Comparison of ENCODE assay signal across 8 mouse cellular contexts in genomic region chr4:117252351-117252750, GRCm38 (mm10). TPM values are rescaled to one million over a fixed set of nuclear protein-coding genes. Genes with fewer than 3 reads are reported as not detected.
A peak's percentile ranks its signal among the peaks of the same experiment; 100 is the strongest.
DNase-seq lines count a peak whose midpoint lies in the region; ATAC-seq and TF ChIP-seq lines count a peak whose summit lies in the region.

No protein-coding gene starts in this region.

- H3K36me3 ChIP-seq in testis, adult 2 months (ENCODE audit: control insufficient read depth, insufficient read depth, low read length) = no peaks in the 10 kb centered on the region
- no peaks in the 10 kb centered on the region for H3K36me3 ChIP-seq in forebrain, embryonic 14.5 days (ENCODE audit: control insufficient read depth, insufficient read depth, low read length)
- H3K36me3 ChIP-seq in midbrain, embryonic 14.5 days (ENCODE audit: control insufficient read depth, insufficient read depth, low read length) = no peaks in the 10 kb centered on the region

- no peak for DNase-seq in testis, postnatal 14 days (ENCODE audit: low spot score)
- no peak for DNase-seq in forebrain, embryonic 14.5 days (ENCODE audit: low spot score)
- DNase-seq in kidney, postnatal 10 days = peak; percentile 42
- no peak for DNase-seq in midbrain, embryonic 14.5 days
- DNase-seq in right cerebral cortex, postnatal 14 days = no peak
- no peak for DNase-seq in frontal cortex, adult 2 months (ENCODE audit: extremely low spot score in 1 of 2, low spot score in 1 of 2)
- DNase-seq in gastrocnemius, postnatal 10 days = no peak

- H3K27me3 ChIP-seq in testis, adult 2 months (ENCODE audit: control insufficient read depth, insufficient read depth, low read length) = no peaks in the 10 kb centered on the region
- no peaks in the 10 kb centered on the region for H3K27me3 ChIP-seq in forebrain, embryonic 14.5 days (replicated peaks; ENCODE audit: control insufficient read depth, insufficient read depth, low read length)
- H3K27me3 ChIP-seq in midbrain, embryonic 14.5 days (ENCODE audit: control insufficient read depth, insufficient read depth, low read length) = no peaks in the 10 kb centered on the region

- peaks cover 4% of the 10 kb centered on the region for H3K4me1 ChIP-seq in testis, adult 2 months (ENCODE audit: control insufficient read depth, insufficient read depth, low read length)
- peaks cover 5% of the 10 kb centered on the region for H3K4me1 ChIP-seq in forebrain, embryonic 14.5 days (ENCODE audit: control insufficient read depth, insufficient read depth, low read length)
- peaks cover 7% of the 10 kb centered on the region; the same call in 1 of the 2 replicates for H3K4me1 ChIP-seq in midbrain, embryonic 14.5 days (ENCODE audit: control insufficient read depth, insufficient read depth, low read length)

- no peak for TF ChIP-seq POLR2A in testis, adult 2 months (IDR thresholded peaks at IDR 0.05; ENCODE audit: control insufficient read depth, low read depth, low read length)

- peak overlapping the region; percentile 63 for H3K9ac ChIP-seq in forebrain, embryonic 14.5 days (ENCODE audit: low read length)
- peak overlapping the region; percentile 64 for H3K9ac ChIP-seq in midbrain, embryonic 14.5 days (replicated peaks; ENCODE audit: low read length)

- no peak for TF ChIP-seq CTCF in testis, adult 2 months (IDR thresholded peaks at IDR 0.05; ENCODE audit: control insufficient read depth, insufficient read depth, insufficient replicate concordance, low read depth, low read length)

- H3K4me3 ChIP-seq in testis, adult 2 months (ENCODE audit: control insufficient read depth, low read depth, low read length) = peak overlapping the region; percentile 94
- peak overlapping the region; percentile 49 for H3K4me3 ChIP-seq in forebrain, embryonic 14.5 days (ENCODE audit: low read depth, low read length)
- peak overlapping the region; percentile 60 for H3K4me3 ChIP-seq in midbrain, embryonic 14.5 days (replicated peaks; ENCODE audit: low read depth, low read length)

- ATAC-seq in forebrain, embryonic 14.5 days = peak; percentile 47
- no peak for ATAC-seq in midbrain, embryonic 14.5 days (ENCODE audit: low FRiP score, low TSS enrichment)

- peak overlapping the region; percentile 63 for H3K4me2 ChIP-seq in forebrain, embryonic 14.5 days (ENCODE audit: low read length)
- H3K4me2 ChIP-seq in midbrain, embryonic 14.5 days (ENCODE audit: low read length) = peak overlapping the region; percentile 71

- 23% methylated on average over 5 of the region's 5 CpGs for WGBS in forebrain, embryonic 14.5 days
- 25% methylated on average over 5 of the region's 5 CpGs for WGBS in midbrain, embryonic 14.5 days

- H3K9me3 ChIP-seq in forebrain, embryonic 14.5 days (replicated peaks; ENCODE audit: control insufficient read depth, low read length) = no peaks in the 10 kb centered on the region
- no peaks in the 10 kb centered on the region for H3K9me3 ChIP-seq in midbrain, embryonic 14.5 days (ENCODE audit: control insufficient read depth, low read length)

- H3K27ac ChIP-seq in testis, adult 2 months (ENCODE audit: control insufficient read depth, insufficient read depth, low read depth, low read length) = peak overlapping the region; percentile 79
- peak overlapping the region; percentile 40; the same call in 1 of the 2 replicates for H3K27ac ChIP-seq in forebrain, embryonic 14.5 days (ENCODE audit: low read depth, low read length)
- no peak overlapping the region; the same call in 1 of the 2 replicates for H3K27ac ChIP-seq in midbrain, embryonic 14.5 days (replicated peaks; ENCODE audit: low read depth, low read length)

RNA-seq across cellular contexts. Expression of gene Armh1, which starts 0.4 kb away (rescaled TPM):
- 154 and 162 TPM in 2 replicates for polyA plus RNA-seq in testis, adult 2 months (2012; rRNA removed)
- polyA plus RNA-seq in forebrain, embryonic 14.5 days (2014; fragmentation: Nextera tagmentation; extraction: Ambion mirVana) = 0.62 and 0.81 TPM in 2 replicates
- polyA plus RNA-seq in midbrain, embryonic 14.5 days (2014; fragmentation: Nextera tagmentation; extraction: Ambion mirVana) = 0.54 and 0.73 TPM in 2 replicates
- 0.67 and 1.00 TPM in 2 replicates for polyA plus RNA-seq in frontal cortex, adult 2 months (2012; rRNA removed)
- under 1 TPM in 1 of 2 experiments, not detected in 1; 0.25 TPM for total RNA-seq in gastrocnemius, postnatal 10 days (2021)

RNA-seq across cellular contexts. Expression of gene Tmem53, which starts 0.6 kb away (rescaled TPM):
- polyA plus RNA-seq in testis, adult 2 months (2012; rRNA removed) = 999 and 1,059 TPM in 2 replicates
- polyA plus RNA-seq in forebrain, embryonic 14.5 days (2014; fragmentation: Nextera tagmentation; extraction: Ambion mirVana) = 7.2 and 8.0 TPM in 2 replicates
- polyA plus RNA-seq in midbrain, embryonic 14.5 days (2014; fragmentation: Nextera tagmentation; extraction: Ambion mirVana) = 9.1 and 12.2 TPM in 2 replicates
- polyA plus RNA-seq in frontal cortex, adult 2 months (2012; rRNA removed) = 6.3 and 7.9 TPM in 2 replicates
- 1 to 10 TPM; 5.5 to 7.6 TPM for total RNA-seq in gastrocnemius, postnatal 10 days (2021)

Comparison
In these comparisons a context has a peak if more than half of its experiments do, and no peak if none do; other contexts are left out.
1. RNA of gene Armh1, which starts 0.4 kb away (polyA plus RNA-seq): 154 to 162 TPM in testis, adult 2 months; 0.67 to 1.00 TPM in frontal cortex, adult 2 months, 0.62 to 0.81 TPM in forebrain, embryonic 14.5 days and 0.54 to 0.73 TPM in midbrain, embryonic 14.5 days; every median in the first group is over 10 times any median in the second.
2. RNA of gene Tmem53, which starts 0.6 kb away (polyA plus RNA-seq): 999 to 1,059 TPM in testis, adult 2 months; 9.1 to 12.2 TPM in midbrain, embryonic 14.5 days, 7.2 to 8.0 TPM in forebrain, embryonic 14.5 days and 6.3 to 7.9 TPM in frontal cortex, adult 2 months; every median in the first group is over 10 times any median in the second.
3. Peak in every context shown above with its lines, with median percentiles within 50 percentile points of each other: H3K4me3 ChIP-seq.